Mouse (Mus musculus): ENCODE measurements at regions not wholly inside any gene's neighbourhood (a gene's known extent, or its start where the extent isn't known, plus 50 kb on each side); places are given as distances from the start of the nearest gene placed in this dataset.

DNA sequence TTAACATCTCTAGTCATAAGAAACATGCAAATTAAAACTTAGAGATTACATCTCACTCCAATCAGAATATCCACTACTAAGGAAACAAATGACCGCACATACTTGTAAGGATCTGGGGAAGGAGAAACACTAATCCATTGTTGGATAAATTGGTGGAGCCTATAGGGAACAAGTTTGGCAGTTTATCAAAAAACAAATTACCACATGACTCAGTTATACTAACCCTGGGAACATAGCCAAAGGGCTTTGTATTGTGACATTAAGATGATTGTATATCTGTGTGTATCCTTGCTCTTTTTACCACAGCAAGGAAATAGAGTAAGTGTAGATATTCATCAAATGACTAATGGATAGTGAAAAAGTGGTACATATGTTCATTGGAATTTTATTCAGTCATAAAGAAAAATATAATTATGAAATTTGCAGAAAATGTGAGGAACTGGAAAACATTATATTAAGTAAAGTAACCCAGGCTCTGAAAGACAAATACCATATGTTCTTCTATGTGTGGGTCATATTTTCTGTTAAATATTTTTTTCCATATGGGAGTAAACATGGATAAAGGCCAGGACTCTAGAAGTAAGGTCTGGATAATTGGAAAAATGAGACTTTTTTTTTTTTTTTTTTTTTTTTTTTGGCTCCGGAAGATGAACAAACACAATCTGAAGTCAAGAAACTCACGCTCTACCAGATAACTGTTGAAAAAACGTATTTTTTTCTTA, 430.6 kb downstream of the Dmac1 start:
- no peak for TF ChIP-seq CTCF (IDR thresholded peaks at IDR 0.05; ENCODE audit: low read depth)
- Histone ChIP-seq H3K36me3 (ENCODE audit: insufficient read depth) (no peaks in the 10 kb centered on the region), H3K27me3 (ENCODE audit: insufficient read depth, low read length) (no peaks in the 10 kb centered on the region), H3K4me1 (ENCODE audit: insufficient read depth) (no peaks in the 10 kb centered on the region), H3K9me3 (ENCODE audit: low read depth, low read length) (no peaks in the 10 kb centered on the region), H3K4me3 (ENCODE audit: low read depth, low read length) (no peak overlapping the region), H3K4me2 (no peak overlapping the region), H3K27ac (ENCODE audit: low read depth) (no peak overlapping the region), H3K9ac (no peak overlapping the region)
- 37% methylated on average over 4 of the region's 4 CpGs for WGBS
- ATAC-seq (ENCODE audit: insufficient read depth) (peak; percentile 91), DNase-seq (peak; percentile 93)

DNA sequence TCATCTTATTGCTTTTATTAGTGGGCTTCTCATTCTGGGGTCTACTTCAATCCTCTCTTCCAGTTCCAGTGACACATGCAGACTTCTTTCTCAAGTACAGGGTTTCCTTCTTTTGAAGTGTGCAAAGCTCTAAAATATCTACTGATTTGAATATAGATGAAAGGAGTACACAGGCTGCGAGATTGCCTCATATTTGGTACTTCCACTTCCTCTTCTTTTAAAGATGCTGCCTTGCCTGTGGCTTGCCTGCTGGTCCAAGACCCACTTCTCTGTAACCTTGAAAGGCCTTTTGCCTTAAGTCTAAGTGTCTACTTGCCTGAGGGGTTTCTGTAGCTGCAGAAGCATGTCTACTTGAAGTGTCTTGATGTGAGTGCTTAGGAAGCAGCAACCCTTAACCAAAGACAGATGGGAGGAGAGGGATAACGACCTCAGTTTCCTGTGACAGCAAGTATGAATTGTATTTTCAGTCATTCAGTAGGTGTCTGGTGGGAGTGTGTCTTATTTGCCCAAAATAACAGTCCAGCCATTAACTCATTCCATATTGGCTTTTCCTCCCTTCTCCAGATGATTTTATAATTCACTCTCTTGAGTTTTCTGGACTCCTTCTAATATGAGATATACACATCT, 479.8 kb downstream of the Dmac1 start:
- DNase-seq = no peak
- WGBS = 43% methylated on average over 2 of the region's 2 CpGs
- no peaks in the 10 kb centered on the region for H3K36me3 ChIP-seq (ENCODE audit: insufficient read depth)
- no peaks in the 10 kb centered on the region for H3K4me1 ChIP-seq (ENCODE audit: insufficient read depth)
- no peak overlapping the region for H3K9ac ChIP-seq
- no peak for TF ChIP-seq CTCF (IDR thresholded peaks at IDR 0.05; ENCODE audit: low read depth)
- H3K4me2 ChIP-seq = no peak overlapping the region
- no peaks in the 10 kb centered on the region for H3K9me3 ChIP-seq (ENCODE audit: low read depth, low read length)
- H3K4me3 ChIP-seq (ENCODE audit: low read depth, low read length) = no peak overlapping the region
- H3K27me3 ChIP-seq (ENCODE audit: insufficient read depth, low read length) = no peaks in the 10 kb centered on the region
- no peak overlapping the region for H3K27ac ChIP-seq (ENCODE audit: low read depth)
- ATAC-seq (ENCODE audit: insufficient read depth) = no peak

DNA sequence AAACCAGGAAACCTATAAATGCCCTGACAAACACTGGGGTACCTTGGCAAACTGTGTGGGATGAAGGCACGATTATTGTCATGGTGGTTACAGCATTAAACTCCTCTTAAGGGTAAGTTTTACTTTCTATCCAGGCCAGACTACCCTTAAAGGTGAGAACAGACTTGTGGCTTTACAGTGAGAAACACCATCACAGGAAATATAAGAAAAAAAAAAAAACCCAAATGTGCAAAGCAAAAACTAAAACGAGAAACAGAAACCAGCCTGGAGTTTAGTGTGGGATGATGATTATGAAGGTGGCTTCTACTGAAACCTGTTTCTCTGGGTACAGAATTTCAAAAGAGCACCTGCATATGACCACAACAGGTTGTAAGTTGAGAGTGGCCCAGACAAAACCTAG, 480.6 kb downstream of the Dmac1 start:
- DNase-seq (no peak), ATAC-seq (ENCODE audit: insufficient read depth) (no peak)
- H3K9me3 ChIP-seq (ENCODE audit: low read depth, low read length) = no peaks in the 10 kb centered on the region
- no peak overlapping the region for H3K4me2 ChIP-seq
- H3K4me1 ChIP-seq (ENCODE audit: insufficient read depth) = no peaks in the 10 kb centered on the region
- TF ChIP-seq CTCF (IDR thresholded peaks at IDR 0.05; ENCODE audit: low read depth) = no peak
- H3K9ac ChIP-seq = no peak overlapping the region
- no peak overlapping the region for H3K27ac ChIP-seq (ENCODE audit: low read depth)
- WGBS = 74% methylated on average over 2 of the region's 2 CpGs
- no peak overlapping the region for H3K4me3 ChIP-seq (ENCODE audit: low read depth, low read length)
- H3K36me3 ChIP-seq (ENCODE audit: insufficient read depth) = no peaks in the 10 kb centered on the region
- H3K27me3 ChIP-seq (ENCODE audit: insufficient read depth, low read length) = no peaks in the 10 kb centered on the region

DNA sequence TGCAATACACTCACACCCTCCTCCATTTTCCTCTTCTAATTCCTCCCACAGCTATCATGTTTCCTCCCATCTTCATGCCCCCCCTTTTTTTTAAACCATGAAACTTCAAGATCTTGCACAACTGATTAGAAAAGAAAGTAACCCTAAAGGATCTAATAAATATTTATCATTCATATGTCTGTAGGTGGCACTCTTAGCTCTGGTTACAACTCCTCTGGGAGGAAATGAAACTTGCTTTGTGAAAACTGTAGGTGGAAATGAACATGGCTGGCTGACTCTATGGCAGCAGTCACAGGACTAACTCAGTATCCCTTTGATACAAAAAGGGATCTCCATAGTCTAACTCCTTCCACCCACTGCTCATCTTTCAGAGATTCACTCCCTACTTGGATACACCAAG, 481.4 kb downstream of the Dmac1 start:
- H3K27ac ChIP-seq (ENCODE audit: low read depth) = no peak overlapping the region
- peak; percentile 15; the same call in 1 of the 2 replicates for TF ChIP-seq CTCF (IDR thresholded peaks at IDR 0.05; ENCODE audit: low read depth)
- peak; percentile 44 for DNase-seq
- no peaks in the 10 kb centered on the region for H3K9me3 ChIP-seq (ENCODE audit: low read depth, low read length)
- H3K4me3 ChIP-seq (ENCODE audit: low read depth, low read length) = no peak overlapping the region
- no peaks in the 10 kb centered on the region for H3K4me1 ChIP-seq (ENCODE audit: insufficient read depth)
- ATAC-seq (ENCODE audit: insufficient read depth) = no peak; the same call in 1 of the 2 replicates
- H3K36me3 ChIP-seq (ENCODE audit: insufficient read depth) = no peaks in the 10 kb centered on the region
- H3K9ac ChIP-seq = no peak overlapping the region
- no peak overlapping the region for H3K4me2 ChIP-seq
- H3K27me3 ChIP-seq (ENCODE audit: insufficient read depth, low read length) = no peaks in the 10 kb centered on the region

DNA sequence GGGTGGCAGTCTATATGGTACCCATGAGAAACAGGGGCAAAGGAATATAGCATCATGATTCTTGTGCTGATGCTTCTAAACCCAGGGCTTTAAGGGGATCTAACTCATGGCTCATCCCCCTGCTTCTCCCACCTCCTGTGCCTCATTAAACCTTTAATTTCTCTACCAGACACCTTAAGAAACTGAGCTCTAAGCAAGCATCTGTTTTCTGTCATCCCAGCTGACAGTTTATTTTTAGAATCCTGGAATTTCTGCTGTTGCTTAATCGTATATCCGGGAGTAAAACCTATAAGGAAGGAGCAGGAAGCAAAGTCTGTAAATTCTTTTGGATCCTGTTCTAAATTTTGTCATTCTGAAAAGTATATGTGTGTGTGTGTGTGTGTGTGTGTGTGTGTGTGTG, 505.7 kb downstream of the Kdm4c start:
- no peaks in the 10 kb centered on the region for H3K27me3 ChIP-seq (ENCODE audit: insufficient read depth, low read length)
- no peak overlapping the region for H3K4me2 ChIP-seq
- no peak overlapping the region for H3K9ac ChIP-seq
- H3K4me1 ChIP-seq (ENCODE audit: insufficient read depth) = no peaks in the 10 kb centered on the region
- H3K36me3 ChIP-seq (ENCODE audit: insufficient read depth) = no peaks in the 10 kb centered on the region
- no peak overlapping the region for H3K27ac ChIP-seq (ENCODE audit: low read depth)
- ATAC-seq (ENCODE audit: insufficient read depth) = peak; percentile 35; the same call in 1 of the 2 replicates
- no peak overlapping the region for H3K4me3 ChIP-seq (ENCODE audit: low read depth, low read length)
- no peak for TF ChIP-seq CTCF (IDR thresholded peaks at IDR 0.05; ENCODE audit: low read depth)
- WGBS = 20% methylated on average over 2 of the region's 2 CpGs
- H3K9me3 ChIP-seq (ENCODE audit: low read depth, low read length) = no peaks in the 10 kb centered on the region
- peak; percentile 72 for DNase-seq

DNA sequence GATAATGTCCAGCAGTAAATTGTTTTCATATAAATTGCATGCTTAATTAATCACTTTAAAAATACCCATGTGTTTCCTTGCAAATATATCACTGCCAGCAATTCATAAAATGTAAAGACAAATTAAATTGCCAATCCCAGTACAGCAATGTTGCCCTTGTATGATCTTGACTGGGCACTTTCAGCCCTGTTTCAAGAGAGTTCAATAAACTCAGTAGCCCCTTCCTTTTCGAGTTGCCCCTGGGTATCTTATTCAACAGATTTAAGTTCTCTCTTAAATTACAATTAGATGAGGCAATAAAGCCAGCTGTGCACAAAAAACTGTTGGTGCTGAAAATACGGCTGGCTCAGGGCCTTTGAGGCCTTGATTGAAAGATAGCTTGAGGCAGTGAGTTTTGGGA, 497.3 kb downstream of the Kdm4c start:
- DNase-seq (no peak), ATAC-seq (ENCODE audit: insufficient read depth) (no peak)
- WGBS = 56% methylated on average over 2 of the region's 2 CpGs

More for the DNA sequence above, 497.3 kb downstream of the Kdm4c start:
- Histone ChIP-seq H3K4me1 (ENCODE audit: insufficient read depth) (no peaks in the 10 kb centered on the region), H3K4me3 (ENCODE audit: low read depth, low read length) (no peak overlapping the region), H3K27me3 (ENCODE audit: insufficient read depth, low read length) (no peaks in the 10 kb centered on the region), H3K27ac (ENCODE audit: low read depth) (no peak overlapping the region), H3K9ac (no peak overlapping the region), H3K4me2 (no peak overlapping the region), H3K9me3 (ENCODE audit: low read depth, low read length) (no peaks in the 10 kb centered on the region), H3K36me3 (ENCODE audit: insufficient read depth) (no peaks in the 10 kb centered on the region)
- TF ChIP-seq CTCF (IDR thresholded peaks at IDR 0.05; ENCODE audit: low read depth) = no peak

Measured in lung, embryonic 14.5 days (tissue).